Mouse (Mus musculus): ENCODE measurements at regions not wholly inside any gene's neighbourhood (a gene's known extent, or its start where the extent isn't known, plus 50 kb on each side); places are given as distances from the start of the nearest gene placed in this dataset.

DNA sequence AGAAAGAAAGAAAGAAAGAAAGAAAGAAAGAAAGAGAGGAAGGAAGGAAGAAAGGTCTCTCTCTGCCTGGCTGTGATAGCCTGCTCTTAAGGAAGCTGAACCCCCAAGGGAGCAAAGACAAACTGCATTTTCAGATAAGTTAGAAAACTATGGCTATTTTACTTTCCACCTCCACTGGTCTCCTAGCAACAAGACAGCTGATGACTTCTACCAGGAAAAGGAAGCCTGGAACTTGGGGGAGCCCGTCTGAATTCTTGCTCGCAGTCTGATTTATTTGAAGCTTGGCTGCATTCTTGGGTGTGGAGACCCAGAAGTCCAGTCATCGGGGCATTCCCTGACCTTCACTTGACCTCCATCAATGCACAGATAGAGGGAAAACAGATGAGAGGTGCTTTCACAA is 1406.1 kb upstream of the A1bg start:
- Histone ChIP-seq H3K4me3 (no peak overlapping the region), H3K27ac (no peak overlapping the region), H3K4me1 (peaks cover 18% of the 10 kb centered on the region), H3K36me3 (no peaks in the 10 kb centered on the region), H3K27me3 (ENCODE audit: low read depth, poor library complexity, severe bottlenecking) (no peaks in the 10 kb centered on the region), H3K9me3 (replicated peaks) (no peaks in the 10 kb centered on the region)
- DNase-seq (ENCODE audit: low spot score) = peak; percentile 31
- 6% methylated on average over 3 of the region's 3 CpGs for WGBS

DNA sequence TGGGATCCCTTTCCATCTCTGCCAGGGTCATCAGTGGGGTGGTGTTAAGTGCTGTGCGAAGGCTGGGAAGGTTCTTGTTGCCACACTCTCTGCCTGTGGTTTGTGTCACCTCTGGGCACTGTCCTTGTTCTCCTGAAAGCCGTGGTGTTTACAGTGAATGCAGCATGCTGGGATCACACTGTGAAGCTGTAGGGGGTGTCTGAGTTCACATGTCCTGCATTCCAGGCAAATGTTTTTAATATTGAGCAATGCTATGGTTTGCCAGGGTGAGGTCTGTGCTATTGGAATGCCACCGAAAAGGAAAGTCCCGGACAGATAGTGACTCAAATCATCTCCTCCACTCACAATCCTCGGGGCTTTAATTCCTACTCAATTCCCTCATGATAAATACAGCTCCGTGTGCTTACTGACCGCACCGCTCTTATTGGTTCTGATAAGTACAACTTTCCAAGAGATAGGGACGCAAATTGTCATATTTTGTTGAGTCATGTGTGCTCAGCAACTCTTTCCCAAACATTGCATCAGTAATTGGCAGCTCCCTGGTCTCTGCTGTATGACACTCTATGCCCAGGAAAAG is 1405.6 kb upstream of the A1bg start:
- Histone ChIP-seq H3K4me1 (peaks cover 18% of the 10 kb centered on the region), H3K27me3 (ENCODE audit: low read depth, poor library complexity, severe bottlenecking) (no peaks in the 10 kb centered on the region), H3K9me3 (replicated peaks) (no peaks in the 10 kb centered on the region), H3K4me3 (no peak overlapping the region), H3K36me3 (no peaks in the 10 kb centered on the region), H3K27ac (no peak overlapping the region)
- 57% methylated on average over 9 of the region's 9 CpGs for WGBS
- no peak for DNase-seq (ENCODE audit: low spot score)

DNA sequence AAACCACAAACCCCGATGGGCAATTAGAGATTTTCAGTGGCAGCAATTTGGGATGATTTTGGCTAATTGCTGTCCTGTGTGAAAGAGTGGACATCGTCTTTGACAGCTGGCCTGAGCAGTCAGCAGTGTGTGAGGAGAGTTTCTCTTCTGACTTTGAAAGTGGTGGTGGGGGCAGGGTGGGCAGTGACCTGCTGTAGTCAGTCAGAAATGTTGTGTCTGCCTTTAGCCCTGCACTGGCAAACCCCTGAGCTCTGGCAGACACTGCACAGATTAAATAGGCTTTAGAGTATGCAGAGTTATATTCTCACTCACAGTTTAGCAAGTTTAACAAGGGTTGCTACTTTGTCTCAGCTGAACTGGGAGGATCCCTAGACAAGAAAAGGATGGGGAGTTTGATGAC is 1404.7 kb upstream of the A1bg start:
- H3K27ac ChIP-seq = no peak overlapping the region
- peaks cover 18% of the 10 kb centered on the region for H3K4me1 ChIP-seq
- no peaks in the 10 kb centered on the region for H3K36me3 ChIP-seq
- 31% methylated on average over 2 of the region's 2 CpGs for WGBS
- no peak overlapping the region for H3K4me3 ChIP-seq
- no peaks in the 10 kb centered on the region for H3K27me3 ChIP-seq (ENCODE audit: low read depth, poor library complexity, severe bottlenecking)
- DNase-seq (ENCODE audit: low spot score) = no peak
- no peaks in the 10 kb centered on the region for H3K9me3 ChIP-seq (replicated peaks)

DNA sequence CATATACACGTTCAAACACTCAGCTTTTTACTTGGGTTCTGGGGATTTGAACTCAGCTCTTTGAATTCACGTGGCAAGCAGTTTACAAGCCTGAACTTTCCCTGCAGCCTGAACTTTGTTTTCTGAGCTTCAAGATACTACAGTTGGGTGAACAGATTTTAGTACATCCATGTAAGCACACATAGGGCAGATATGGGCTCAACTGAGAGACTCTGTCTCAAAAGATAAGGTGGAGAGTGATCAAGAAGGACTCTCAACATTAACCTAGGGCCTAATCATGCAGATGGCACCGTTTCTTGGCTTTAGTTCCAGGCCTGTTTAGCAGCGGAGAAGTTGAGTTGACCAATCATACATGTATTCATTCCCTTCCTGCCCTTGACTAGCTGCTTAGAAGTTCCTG is 1403.7 kb upstream of the A1bg start:
- no peaks in the 10 kb centered on the region for H3K9me3 ChIP-seq (replicated peaks)
- DNase-seq (ENCODE audit: low spot score) = no peak
- no peak overlapping the region for H3K27ac ChIP-seq
- H3K4me3 ChIP-seq = no peak overlapping the region
- peaks cover 18% of the 10 kb centered on the region for H3K4me1 ChIP-seq
- H3K36me3 ChIP-seq = no peaks in the 10 kb centered on the region
- 91% methylated on average over 4 of the region's 4 CpGs for WGBS
- H3K27me3 ChIP-seq (ENCODE audit: low read depth, poor library complexity, severe bottlenecking) = no peaks in the 10 kb centered on the region

DNA sequence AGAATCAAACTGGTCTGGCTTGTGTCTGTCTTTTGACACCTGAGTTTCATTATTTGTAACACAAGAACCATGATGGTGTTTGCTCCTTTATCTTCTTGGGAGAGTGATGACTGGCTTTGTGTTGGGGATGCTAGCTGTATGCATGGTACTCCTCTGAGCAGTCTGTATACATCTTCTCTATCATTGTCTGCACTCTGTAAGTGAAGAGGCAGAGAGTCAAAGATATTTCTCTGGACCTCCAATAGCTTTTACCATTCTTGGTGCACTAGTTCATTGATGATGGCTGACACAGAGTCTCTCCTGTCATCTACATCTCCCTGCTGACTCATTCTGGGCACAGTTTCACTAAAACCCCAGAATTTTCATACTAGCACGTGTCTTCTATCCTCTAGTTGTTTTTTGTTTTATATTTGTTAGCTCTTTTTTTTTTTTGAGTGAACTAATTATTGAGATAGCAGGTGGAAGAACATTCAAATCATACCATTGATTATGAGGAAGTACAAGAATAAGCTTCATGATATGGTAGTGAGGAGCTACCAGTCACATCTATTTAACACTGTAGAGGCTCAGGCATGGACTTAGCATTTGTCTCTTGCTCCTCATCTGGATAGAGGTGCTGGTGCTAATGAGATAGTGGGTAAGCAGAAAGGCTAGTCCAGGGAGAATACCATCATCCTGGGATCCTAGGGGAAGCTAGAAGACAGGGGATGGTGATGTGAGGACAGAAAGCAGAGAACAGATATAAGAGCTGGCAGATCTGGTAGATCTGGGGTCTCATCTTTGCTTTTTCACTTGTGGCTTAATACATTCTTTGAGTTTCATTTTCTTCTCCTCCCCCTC is 1402.9 kb upstream of the A1bg start:
- no peak overlapping the region for H3K4me3 ChIP-seq
- WGBS = 79% methylated on average over 1 of the region's 1 CpGs
- no peaks in the 10 kb centered on the region for H3K27me3 ChIP-seq (ENCODE audit: low read depth, poor library complexity, severe bottlenecking)
- no peaks in the 10 kb centered on the region for H3K9me3 ChIP-seq (replicated peaks)
- no peak for DNase-seq (ENCODE audit: low spot score)
- no peaks in the 10 kb centered on the region for H3K36me3 ChIP-seq
- no peak overlapping the region for H3K27ac ChIP-seq
- peaks cover 18% of the 10 kb centered on the region for H3K4me1 ChIP-seq

DNA sequence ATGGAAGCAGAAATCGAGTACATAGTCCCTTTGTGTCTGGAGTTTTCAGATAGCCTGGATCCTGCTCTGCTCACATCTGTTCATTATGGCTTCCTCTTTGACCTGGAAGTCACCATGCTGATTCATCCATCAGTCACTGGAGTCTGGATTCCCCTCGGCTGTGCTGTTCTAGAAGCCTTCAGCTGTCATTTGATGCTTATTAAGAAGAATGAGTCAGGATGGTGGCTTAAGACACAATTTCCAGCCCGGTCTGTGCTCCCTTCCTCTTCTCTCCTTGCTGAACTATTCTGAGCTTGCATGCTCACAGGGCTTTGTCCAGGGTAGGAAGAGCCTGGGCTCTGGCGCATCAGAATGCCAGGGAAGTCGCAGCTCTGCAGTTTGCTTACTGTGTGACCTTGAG is 1398.2 kb upstream of the A1bg start:
- Histone ChIP-seq H3K4me1 (no peaks in the 10 kb centered on the region), H3K27me3 (ENCODE audit: low read depth, poor library complexity, severe bottlenecking) (no peaks in the 10 kb centered on the region), H3K27ac (no peak overlapping the region), H3K9me3 (replicated peaks) (no peaks in the 10 kb centered on the region), H3K4me3 (no peak overlapping the region), H3K36me3 (no peaks in the 10 kb centered on the region)
- no peak for DNase-seq (ENCODE audit: low spot score)
- whole genome bisulfite sequencing = 68% methylated on average over 5 of the region's 5 CpGs

DNA sequence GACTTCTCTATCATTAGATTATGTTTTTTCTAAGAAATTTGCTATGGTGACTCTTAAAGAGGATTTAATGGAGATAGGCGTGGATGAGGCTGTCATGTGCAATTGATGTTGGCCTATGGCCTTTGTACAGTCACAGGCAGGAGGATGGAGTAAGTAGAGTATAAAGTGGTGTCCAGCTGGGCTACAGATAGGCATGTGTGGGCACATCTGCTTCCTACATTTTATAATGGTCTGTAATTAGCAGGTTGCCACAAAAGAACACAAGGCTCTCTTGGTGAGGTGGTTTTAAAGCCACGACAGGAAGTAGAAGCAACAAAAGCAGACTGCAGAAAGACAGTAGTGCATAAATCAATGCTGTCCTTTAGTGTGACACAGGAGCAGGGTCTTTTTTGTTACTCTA is 1391.6 kb upstream of the A1bg start:
- Histone ChIP-seq H3K36me3 (no peaks in the 10 kb centered on the region), H3K4me1 (no peaks in the 10 kb centered on the region), H3K27ac (no peak overlapping the region), H3K4me3 (no peak overlapping the region), H3K27me3 (ENCODE audit: low read depth, poor library complexity, severe bottlenecking) (no peaks in the 10 kb centered on the region), H3K9me3 (replicated peaks) (no peaks in the 10 kb centered on the region)
- 54% methylated on average over 2 of the region's 2 CpGs for WGBS
- no peak for DNase-seq (ENCODE audit: low spot score)

DNA sequence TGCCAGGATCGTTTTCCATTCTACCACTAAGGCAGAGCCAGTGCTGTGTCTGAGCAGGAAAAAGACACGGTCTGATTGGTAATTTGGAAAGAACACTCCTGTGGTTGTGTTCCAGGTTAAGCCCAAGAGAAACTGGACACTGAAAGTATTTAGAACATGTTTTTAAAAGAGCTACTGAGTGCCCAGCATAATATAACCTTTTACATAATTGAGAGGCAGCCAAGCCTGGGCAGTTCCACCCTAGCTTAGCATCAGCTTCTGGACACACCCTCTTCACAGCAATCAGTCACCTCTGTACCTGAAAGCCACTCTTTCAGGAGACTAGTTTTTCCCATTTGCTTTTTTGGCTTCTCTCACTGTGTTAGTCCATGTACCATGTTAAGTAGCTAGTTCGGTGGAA is 1379.4 kb upstream of the A1bg start:
- Histone ChIP-seq H3K9me3 (replicated peaks) (no peaks in the 10 kb centered on the region), H3K4me1 (no peaks in the 10 kb centered on the region), H3K36me3 (no peaks in the 10 kb centered on the region), H3K27ac (no peak overlapping the region), H3K27me3 (ENCODE audit: low read depth, poor library complexity, severe bottlenecking) (no peaks in the 10 kb centered on the region), H3K4me3 (no peak overlapping the region)
- DNase-seq (ENCODE audit: low spot score) = no peak
- WGBS = 96% methylated on average over 3 of the region's 3 CpGs

DNA sequence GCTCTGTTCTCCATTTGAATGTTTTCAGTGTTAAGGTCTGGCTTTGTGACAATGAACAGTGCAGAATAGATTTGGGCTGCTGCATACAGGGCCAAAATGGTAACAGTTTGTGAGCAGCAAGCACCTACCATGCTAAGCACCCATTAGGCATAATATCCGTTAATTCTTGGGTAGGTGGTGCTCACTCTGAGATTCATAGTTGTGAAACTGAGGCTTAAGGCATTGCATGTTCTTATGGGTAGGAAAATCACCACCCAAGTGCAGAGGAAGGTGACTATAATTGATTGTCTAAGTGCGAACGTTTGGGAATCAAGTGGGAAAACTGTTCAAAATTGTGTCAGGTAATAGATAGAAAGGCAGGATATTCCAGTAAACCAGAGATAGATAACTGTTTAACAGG is 1378.8 kb upstream of the A1bg start:
- DNase-seq (ENCODE audit: low spot score) = no peak
- H3K36me3 ChIP-seq = no peaks in the 10 kb centered on the region
- WGBS = 89% methylated on average over 3 of the region's 3 CpGs
- H3K9me3 ChIP-seq (replicated peaks) = no peaks in the 10 kb centered on the region
- no peaks in the 10 kb centered on the region for H3K4me1 ChIP-seq
- no peak overlapping the region for H3K4me3 ChIP-seq
- H3K27me3 ChIP-seq (ENCODE audit: low read depth, poor library complexity, severe bottlenecking) = no peaks in the 10 kb centered on the region
- H3K27ac ChIP-seq = no peak overlapping the region

DNA sequence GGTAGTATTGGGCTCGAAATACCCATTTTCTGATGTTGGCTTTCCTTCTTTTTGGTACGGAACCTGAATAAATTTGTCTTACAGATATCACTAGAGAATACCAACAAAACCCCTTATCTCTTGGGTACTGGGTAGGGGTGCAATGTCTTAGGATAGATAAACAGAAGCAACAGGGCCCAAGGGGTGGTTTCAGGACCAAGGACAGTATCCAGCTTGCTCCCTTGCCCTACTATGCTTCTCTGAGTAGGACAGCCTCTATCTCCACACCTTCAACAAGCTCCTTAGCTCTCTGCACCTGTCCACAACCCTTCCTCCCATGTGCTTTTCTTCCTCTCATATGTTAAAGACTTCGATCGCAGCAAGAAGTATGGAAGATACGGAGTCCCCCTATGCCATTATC is 1374.3 kb upstream of the A1bg start:
- Histone ChIP-seq H3K36me3 (no peaks in the 10 kb centered on the region), H3K4me1 (peaks cover 9% of the 10 kb centered on the region), H3K9me3 (replicated peaks) (no peaks in the 10 kb centered on the region), H3K4me3 (no peak overlapping the region), H3K27ac (no peak overlapping the region), H3K27me3 (ENCODE audit: low read depth, poor library complexity, severe bottlenecking) (no peaks in the 10 kb centered on the region)
- no peak for DNase-seq (ENCODE audit: low spot score)
- 91% methylated on average over 5 of the region's 5 CpGs for WGBS

DNA sequence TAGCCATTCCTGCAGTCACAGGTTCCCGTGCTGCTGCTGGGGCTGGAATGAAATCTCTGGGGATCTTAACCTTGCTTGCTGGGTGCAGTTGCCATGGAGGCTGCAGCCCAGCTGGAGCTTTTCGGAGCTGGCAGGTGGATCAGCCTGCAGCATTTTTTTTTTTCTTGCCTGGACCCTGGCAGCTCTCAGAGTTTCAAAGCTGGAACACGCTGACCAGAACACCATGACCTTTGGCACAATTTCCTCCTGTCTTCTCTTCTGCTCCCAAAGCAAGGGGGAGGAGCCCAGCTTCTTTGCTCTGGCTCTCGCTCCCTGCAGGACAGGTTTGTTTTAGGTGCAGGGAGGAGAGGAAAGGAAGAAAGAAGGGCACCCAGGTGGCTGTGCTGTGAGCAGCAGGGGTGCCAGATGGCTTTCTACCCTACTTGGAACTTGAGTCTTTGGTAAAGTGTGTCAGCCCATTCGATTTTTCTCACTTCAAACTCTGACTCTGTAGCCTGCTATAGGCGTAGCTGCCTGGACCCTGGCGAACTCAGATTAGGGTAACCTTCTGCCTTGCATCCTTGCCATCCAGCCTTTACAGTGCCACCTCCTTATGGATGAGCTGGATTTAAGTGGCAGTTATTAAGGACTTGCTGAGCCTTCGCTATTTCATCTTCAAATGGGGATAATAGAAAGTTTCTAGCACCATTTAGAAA is 1372.6 kb upstream of the A1bg start:
- H3K4me1 ChIP-seq = peaks cover 9% of the 10 kb centered on the region
- H3K36me3 ChIP-seq = no peaks in the 10 kb centered on the region
- H3K27ac ChIP-seq = no peak overlapping the region
- DNase-seq (ENCODE audit: low spot score) = no peak
- H3K4me3 ChIP-seq = no peak overlapping the region
- 39% methylated on average over 8 of the region's 8 CpGs for WGBS
- H3K9me3 ChIP-seq (replicated peaks) = no peaks in the 10 kb centered on the region
- H3K27me3 ChIP-seq (ENCODE audit: low read depth, poor library complexity, severe bottlenecking) = no peaks in the 10 kb centered on the region

DNA sequence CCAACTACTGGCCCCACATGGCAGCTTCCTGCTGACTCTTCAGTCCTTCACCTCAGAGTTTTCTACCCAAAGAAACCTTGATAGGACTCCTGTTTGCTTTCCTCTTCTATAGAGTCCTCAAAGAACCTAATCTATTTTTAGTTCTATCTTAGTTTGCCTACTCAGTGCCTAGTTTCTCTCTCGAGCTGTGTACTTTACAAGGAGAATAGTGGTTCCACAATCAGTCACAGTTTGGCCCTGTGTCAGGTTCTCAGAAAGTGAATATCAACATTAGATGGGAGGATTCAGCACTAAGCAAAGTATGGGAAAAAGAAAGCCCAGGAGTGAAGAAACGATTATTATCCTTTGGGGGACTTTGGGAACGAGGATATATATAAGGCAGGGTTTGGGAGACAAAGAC is 1372.0 kb upstream of the A1bg start:
- DNase-seq (ENCODE audit: low spot score) = no peak
- 67% methylated on average over 3 of the region's 3 CpGs for WGBS
- Histone ChIP-seq H3K4me1 (peaks cover 9% of the 10 kb centered on the region), H3K27ac (no peak overlapping the region), H3K27me3 (ENCODE audit: low read depth, poor library complexity, severe bottlenecking) (no peaks in the 10 kb centered on the region), H3K4me3 (no peak overlapping the region), H3K9me3 (replicated peaks) (no peaks in the 10 kb centered on the region), H3K36me3 (no peaks in the 10 kb centered on the region)

DNA sequence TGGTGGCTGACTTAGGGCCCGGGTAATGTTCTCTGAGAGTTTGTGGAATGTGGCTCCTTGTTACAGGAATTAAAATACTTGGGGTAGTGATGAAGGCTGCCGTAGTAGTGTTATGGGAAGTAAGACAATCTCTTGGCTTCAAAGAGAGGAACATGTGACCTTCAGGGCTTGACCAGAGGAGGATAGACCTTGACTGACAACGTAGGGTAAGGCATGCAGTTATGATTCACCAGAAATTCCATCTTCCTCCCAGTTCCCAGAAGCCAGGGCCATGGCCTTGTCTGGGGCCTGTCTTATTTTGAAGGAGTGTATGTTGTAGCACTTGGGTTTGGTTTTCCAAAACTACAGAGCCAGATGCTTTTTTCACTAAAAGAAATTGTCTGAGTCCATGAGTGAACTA is 1370.1 kb upstream of the A1bg start:
- no peaks in the 10 kb centered on the region for H3K27me3 ChIP-seq (ENCODE audit: low read depth, poor library complexity, severe bottlenecking)
- no peaks in the 10 kb centered on the region for H3K36me3 ChIP-seq
- no peak overlapping the region for H3K27ac ChIP-seq
- no peak for DNase-seq (ENCODE audit: low spot score)
- WGBS = 90% methylated on average over 3 of the region's 3 CpGs
- H3K9me3 ChIP-seq (replicated peaks) = no peaks in the 10 kb centered on the region
- H3K4me1 ChIP-seq = peaks cover 9% of the 10 kb centered on the region
- H3K4me3 ChIP-seq = no peak overlapping the region

Measured in limb, embryonic 10.5 days (tissue).